Mouse (Mus musculus) liver, adult 2 months (tissue): Measurements from ENCODE around the gene Peli2. TPM values are rescaled to one million over a fixed set of nuclear protein-coding genes. Genes with fewer than 3 reads are reported as not detected.
A peak's percentile ranks its signal among the peaks of the same experiment; 100 is the strongest.

Source experiments
- DNase-seq: peaks from one replicate; pipeline ENCODE4 v3.0.0-alpha.2; 2011; ENCODE audit warnings: low read depth, low spot score; ENCODE audit errors: extremely low read depth
- H3K27ac ChIP-seq: fragments of 200-500 bp; replicated peaks from 2 replicates; pipeline ENCODE4 v1.5.1; 2012; ENCODE audit warnings: low read depth, mild to moderate bottlenecking, control low read depth, inconsistent platforms, low read length; ENCODE audit not compliant: insufficient read depth
- H3K27me3 ChIP-seq: fragments of 200-500 bp; 2 replicates; pipeline ENCODE4 v1.6.1; 2012; ENCODE audit warnings: mild to moderate bottlenecking, moderate library complexity, low read length, inconsistent platforms; ENCODE audit not compliant: control insufficient read depth, insufficient read depth
- H3K36me3 ChIP-seq: fragments of 200-500 bp; 2 replicates; pipeline ENCODE4 v1.6.1; 2012; ENCODE audit warnings: low read length, inconsistent platforms; ENCODE audit not compliant: control insufficient read depth, insufficient read depth
- H3K4me1 ChIP-seq: fragments of 200-500 bp; 2 replicates; pipeline ENCODE4 v1.6.1; 2011; ENCODE audit warnings: low read length; ENCODE audit not compliant: control insufficient read depth, insufficient read depth
- H3K4me3 ChIP-seq: fragments of 200-500 bp; 2 replicates; pipeline ENCODE4 v1.5.1; 2011; ENCODE audit warnings: low read depth, mild to moderate bottlenecking, control low read depth, low read length, moderate library complexity; ENCODE audit not compliant: insufficient read depth
- H3K79me2 ChIP-seq: fragments of 200-500 bp; 2 replicates; pipeline ENCODE4 v1.6.1; 2012; ENCODE audit warnings: inconsistent platforms, mild to moderate bottlenecking, low read length, moderate library complexity; ENCODE audit not compliant: control insufficient read depth, insufficient read depth
- H3K9ac ChIP-seq: fragments of 200-500 bp; 2 replicates; pipeline ENCODE4 v1.6.1; 2012; ENCODE audit warnings: low read depth, mild to moderate bottlenecking, control low read depth, inconsistent platforms, low read length
- CTCF ChIP-seq: fragments of 200-500 bp; IDR thresholded peaks from 2 replicates; pipeline ENCODE4 v1.5.1; 2011; ENCODE audit warnings: low read depth, low read length, control low read depth
- POLR2A ChIP-seq: fragments of 200-500 bp; IDR thresholded peaks from 2 replicates; pipeline ENCODE4 v1.6.1; 2011; ENCODE audit warnings: low read length, control low read depth; ENCODE audit not compliant: insufficient read depth; ENCODE audit errors: extremely low read depth
- WGBS: fragments of 180-500 bp; shearing (Covaris S2); methylation state at CpG from one replicate; pipeline ENCODE4 v1.1.7; 2018; 5-methylcytosine and 5-hydroxymethylcytosine counted together
- polyA plus RNA-seq: library from polyadenylated mRNA; depleted of rRNA; stranded (reverse); fragments of >200 nt; gene quantifications from 2 replicates; pipeline ENCODE4 v1.2.3, GENCODE M21; 2012
- total RNA-seq: library from RNA; depleted of rRNA; stranded (reverse); fragments of >200 nt; gene quantifications from 2 replicates; pipeline ENCODE4 v1.2.3, GENCODE M21; 2014

Gene Peli2
- total and polyA plus RNA-seq, 2 experiments = 12.7 to 14.7 TPM

- Histone ChIP-seq H3K79me2 (no peaks in the 10 kb centered on the region), H3K36me3 (no peaks in the 10 kb centered on the region), H3K4me1 (no peaks in the 10 kb centered on the region), H3K9ac (no peak overlapping the region), H3K4me3 (no peak overlapping the region), H3K27me3 (no peaks in the 10 kb centered on the region), H3K27ac (no peak overlapping the region)
- TF ChIP-seq POLR2A = no peak
- no peak for TF ChIP-seq CTCF
- 84% methylated on average over 4 of the region's 4 CpGs for WGBS
- no peak for DNase-seq
Measured at GRCm38 (mm10) chr14:48324460-48324850, 203.8 kb downstream of the Peli2 start.

- TF ChIP-seq POLR2A (no peak), CTCF (peak; percentile 13; the same call in 1 of the 2 replicates)
- DNase-seq = no peak
Measured at GRCm38 (mm10) chr14:48327746-48328145, 207.1 kb downstream of the Peli2 start.

GRCm38 (mm10) chr14:48329716-48330365 is 209.2 kb downstream of the Peli2 start:
- Histone ChIP-seq H3K36me3 (no peaks in the 10 kb centered on the region), H3K4me1 (no peaks in the 10 kb centered on the region), H3K79me2 (no peaks in the 10 kb centered on the region), H3K27me3 (no peaks in the 10 kb centered on the region), H3K27ac (no peak overlapping the region), H3K9ac (no peak overlapping the region), H3K4me3 (no peak overlapping the region)
- TF ChIP-seq CTCF = no peak
- no peak for TF ChIP-seq POLR2A
- 86% methylated on average over 12 of the region's 12 CpGs for WGBS
- no peak for DNase-seq

More at GRCm38 (mm10) chr14:48327746-48328145, 207.1 kb downstream of the Peli2 start:
- 72% methylated on average over 3 of the region's 3 CpGs for WGBS
- Histone ChIP-seq H3K79me2 (no peaks in the 10 kb centered on the region), H3K9ac (no peak overlapping the region), H3K4me3 (no peak overlapping the region), H3K36me3 (no peaks in the 10 kb centered on the region), H3K27ac (no peak overlapping the region), H3K4me1 (no peaks in the 10 kb centered on the region), H3K27me3 (no peaks in the 10 kb centered on the region)
